Mouse (Mus musculus): ENCODE measurements around the gene Bag3.

DNA sequence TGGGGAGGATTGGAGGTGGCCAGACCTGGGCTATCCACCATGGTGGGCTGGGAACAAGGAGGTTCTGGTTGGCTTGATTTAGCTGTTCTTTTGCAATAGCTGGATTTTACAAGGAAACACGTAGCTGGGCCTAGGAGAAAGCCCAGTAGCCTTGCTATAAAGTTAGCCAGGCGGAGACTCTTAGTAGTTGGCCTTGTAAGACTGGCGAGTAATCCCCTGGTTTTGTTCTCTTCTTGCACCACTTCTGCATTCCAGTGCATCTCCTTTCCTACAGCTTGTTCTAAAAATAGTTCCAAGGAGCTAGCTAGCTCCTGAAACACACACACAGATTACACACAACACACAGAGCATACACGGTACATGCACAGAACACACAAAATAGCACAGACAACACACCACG, 15.4 kb downstream of the Bag3 start:
- no peak for TF ChIP-seq POLR2A (IDR thresholded peaks at IDR 0.05; ENCODE audit: borderline replicate concordance, low read depth, low read length)
- TF ChIP-seq CTCF (IDR thresholded peaks at IDR 0.05; ENCODE audit: low read depth, low read length), result no peak

Data from bone marrow macrophage, adult 2 months (primary cell).